Comparison of ENCODE assay signal across 16 mouse cellular contexts in genomic region chr3:101618505-101618904, GRCm38 (mm10).
"Had no signal": no experiment of that assay in that cellular context is flagged by ENCODE, and none has a peak within 500 bp of the region (broad histone marks: within the 10 kb centered on the region; RNA-seq: fewer than 3 reads in every experiment).

No protein-coding gene starts in this region.

- H3K27me3 ChIP-seq: neural tube, embryonic 13.5 days; neural tube, embryonic 15.5 days; stomach, embryonic 15.5 days had no signal

- DNase-seq: retina, postnatal 1 day; right cerebral cortex, adult 18-20 months; right cerebral cortex, postnatal 14 days; right cerebral cortex, postnatal 25 days; right cerebral cortex, postnatal 4 days; spleen, adult 18-20 months; thymus, adult 18-20 months; thymus, adult 2 months; thymus, postnatal 14 days; thymus, postnatal 25 days; thymus, postnatal 36 days; thymus, postnatal 4 days had no signal

- H3K36me3 ChIP-seq: neural tube, embryonic 13.5 days; neural tube, embryonic 15.5 days; stomach, embryonic 15.5 days had no signal

- H3K27ac ChIP-seq: neural tube, embryonic 13.5 days; neural tube, embryonic 15.5 days; stomach, embryonic 15.5 days; stomach, postnatal 0 days had no signal

- H3K4me3 ChIP-seq: neural tube, embryonic 13.5 days; neural tube, embryonic 15.5 days; stomach, embryonic 15.5 days had no signal

- H3K9me3 ChIP-seq: neural tube, embryonic 13.5 days; neural tube, embryonic 15.5 days; stomach, embryonic 15.5 days had no signal

- H3K9ac ChIP-seq: neural tube, embryonic 13.5 days; neural tube, embryonic 15.5 days; stomach, embryonic 15.5 days had no signal

- H3K4me2 ChIP-seq: neural tube, embryonic 13.5 days; neural tube, embryonic 15.5 days; stomach, embryonic 15.5 days had no signal

- H3K4me1 ChIP-seq: neural tube, embryonic 13.5 days; neural tube, embryonic 15.5 days; stomach, embryonic 15.5 days had no signal
